Comparison of ENCODE assay signal across 8 mouse cellular contexts in the genomic region with DNA sequence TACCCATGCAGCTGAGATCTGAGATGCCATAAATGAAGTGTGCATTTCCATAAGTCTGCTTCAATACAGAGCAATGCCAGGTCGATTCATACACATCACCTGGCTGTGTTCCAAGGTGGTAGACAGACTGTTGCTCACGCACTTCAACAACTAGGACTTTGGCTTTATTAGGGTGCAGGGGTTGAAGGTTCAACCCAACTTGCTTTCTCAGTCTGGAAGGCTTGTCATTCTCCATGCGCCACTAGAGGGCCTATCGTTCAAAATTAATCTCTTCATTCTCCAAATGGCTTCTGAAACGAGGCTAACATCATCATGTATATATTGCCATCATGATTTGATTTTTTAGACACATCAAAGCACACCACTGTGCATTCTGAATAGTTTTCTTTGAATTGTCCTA.
DNase-seq lines count a peak whose midpoint lies in the region; ATAC-seq and TF ChIP-seq lines count a peak whose summit lies in the region.
"Had no signal": no experiment of that assay in that cellular context is flagged by ENCODE, and none has a peak within 500 bp of the region (broad histone marks: within the 10 kb centered on the region; RNA-seq: fewer than 3 reads in every experiment).

No protein-coding gene starts in this region.

- H3K9me3 ChIP-seq in G1E (replicated peaks), result no peaks in the 10 kb centered on the region
- H3K9me3 ChIP-seq: neural tube, embryonic 13.5 days had no signal

- no peak for TF ChIP-seq POLR2A in brain, embryonic 14.5 days (IDR thresholded peaks at IDR 0.05; ENCODE audit: borderline replicate concordance, extremely low read depth, insufficient read depth, insufficient read length, poor library complexity, severe bottlenecking)

- peaks cover 9% of the 10 kb centered on the region for H3K4me1 ChIP-seq in G1E (ENCODE audit: insufficient read depth, low read depth, low read length)
- H3K4me1 ChIP-seq: neural tube, embryonic 13.5 days had no signal

- ATAC-seq in G1E (ENCODE audit: extremely low read depth, insufficient number of reproducible peaks, low FRiP score, poor library complexity, severe bottlenecking), result no peak

- TF ChIP-seq CTCF in left cerebral cortex, adult 2 months (IDR thresholded peaks at IDR 0.05), result peak; percentile 64
- peak; percentile 33; the same call in 1 of the 2 replicates for TF ChIP-seq CTCF in G1E (IDR thresholded peaks at IDR 0.05; ENCODE audit: low read depth, low read length)
- TF ChIP-seq CTCF in brain, embryonic 14.5 days (IDR thresholded peaks at IDR 0.05; ENCODE audit: borderline replicate concordance, extremely low read depth, insufficient read depth, insufficient read length), result peak; percentile 53; the same call in 1 of the 2 replicates

- H3K36me3 ChIP-seq in G1E (replicated peaks), result no peaks in the 10 kb centered on the region
- H3K36me3 ChIP-seq: neural tube, embryonic 13.5 days had no signal

- intact Hi-C loops in left cerebral cortex, adult 2 months (cut with DNase I), result loop anchor here (2.0 to 5.0 kb wide), 2 partner anchors 128 to 255 kb away; a partner anchor contains a TSS
- intact Hi-C loops in left cerebral cortex, postnatal 10 days (cut with DNase I), result loop anchor here (2.0 kb wide), 1 partner anchor 253 kb away; no protein-coding TSS in a partner anchor
- intact Hi-C loops in heart, postnatal 10 days (cut with DNase I), result loop anchor here (1.0 to 5.0 kb wide), 3 partner anchors 128 to 254 kb away; a partner anchor contains a TSS
- intact Hi-C loops in gastrocnemius, postnatal 14 days (cut with DNase I; ENCODE audit: low total_unique reads), result loop anchor here (5.0 kb wide), 1 partner anchor 253 kb away; no protein-coding TSS in a partner anchor

- no peak overlapping the region for H3K4me3 ChIP-seq in left cerebral cortex, adult 2 months
- H3K4me3 ChIP-seq in G1E (ENCODE audit: low read depth, low read length), result no peak overlapping the region
- H3K4me3 ChIP-seq: neural tube, embryonic 13.5 days had no signal

- no peak overlapping the region for H3K27ac ChIP-seq in left cerebral cortex, adult 2 months
- H3K27ac ChIP-seq: neural tube, embryonic 13.5 days had no signal

- peak in 1 of 2 experiments; percentile 29 for DNase-seq in left cerebral cortex, adult 2 months (ENCODE audit: extremely low spot score in 1 of 2, low spot score in 2 of 2)
- no peak for DNase-seq in left cerebral cortex, postnatal 10 days (ENCODE audit: extremely low spot score in 1 of 2, low spot score in 2 of 2)
- no peak for DNase-seq in G1E (ENCODE audit: low spot score)
- peak; percentile 52 for DNase-seq in brain, embryonic 14.5 days (ENCODE audit: low read depth)
- DNase-seq in heart, postnatal 10 days, result peak; percentile 21 to 50
- DNase-seq in lung, postnatal 25 days (ENCODE audit: low spot score), result peak; percentile 24
- DNase-seq in gastrocnemius, postnatal 14 days, result no peak

- no peaks in the 10 kb centered on the region for H3K27me3 ChIP-seq in G1E (ENCODE audit: insufficient read depth, low read length)

Comparison
In these comparisons a context has a peak if more than half of its experiments do, and no peak if none do; other contexts are left out.
1. DNase-seq: peak in brain, embryonic 14.5 days (single experiment), heart, postnatal 10 days (2 of 2) and lung, postnatal 25 days (single experiment); none in left cerebral cortex, postnatal 10 days (0 of 2), G1E (single experiment) and gastrocnemius, postnatal 14 days (single experiment).
2. Peak in every context shown above with its lines, with median percentiles within 50 percentile points of each other: CTCF ChIP-seq.